Mouse (Mus musculus) activated CD4-positive, CD25-positive, alpha-beta regulatory T cell (primary cell): ENCODE measurements around the gene Gm10112. TPM values are rescaled to one million over a fixed set of nuclear protein-coding genes. Genes with fewer than 3 reads are reported as not detected.

Source experiments
- polyA plus RNA-seq, 2 experiments: library from polyadenylated mRNA; unstranded; fragments of 100-300 nt; shearing (Covaris generic); gene quantifications; one replicate each; pipeline ENCODE4 v1.2.1; 2017

Gene Gm10112
- not detected for polyA plus RNA-seq

GRCm38 (mm10) chrX:111168040-111168439, at the start of gene Gm10112:
Gm10112 (plus strand) TSS chrX:111168340.

Other genes starting within 250 kb of the Gm10112 start
- gene Cylc1, start 57.9 kb upstream of the Gm10112 start, polyA plus RNA-seq: under 1 TPM in 1 of 2 experiments, not detected in 1; 0.09 TPM